Mouse (Mus musculus) ES-E14 (cell line): ENCODE data around the gene Zfp92. TPM values are rescaled to one million over a fixed set of nuclear protein-coding genes. Genes with fewer than 3 reads are reported as not detected.
A peak's percentile ranks its signal among the peaks of the same experiment; 100 is the strongest.

Source experiments
- DNase-seq: peaks from one replicate; pipeline ENCODE4 v3.0.0-alpha.2; 2013; ENCODE audit warnings: low read depth, low spot score
- H3K27ac ChIP-seq: 2 replicates; pipeline ENCODE4 v1.5.1; 2012; ENCODE audit warnings: low read depth, mild to moderate bottlenecking, low read length, moderate library complexity, mixed read lengths; ENCODE audit not compliant: poor library complexity, insufficient read depth, severe bottlenecking
- H3K36me3 ChIP-seq: 2 replicates; pipeline ENCODE4 v1.6.1; 2012; ENCODE audit warnings: mild to moderate bottlenecking, low read length, moderate library complexity, mixed read lengths; ENCODE audit not compliant: control insufficient read depth, poor library complexity, insufficient read depth, severe bottlenecking
- H3K4me1 ChIP-seq, 2 experiments: fragments of 150-350 bp in 1 of 2; sonication (generic) in 1 of 2; 2 replicates each; pipeline ENCODE4 v1.6.1; 2012; ENCODE audit warnings: low read length in 2 of 2, mild to moderate bottlenecking in 1 of 2, mixed read lengths in 1 of 2; ENCODE audit not compliant: control insufficient read depth in 2 of 2, insufficient read depth in 2 of 2, poor library complexity in 1 of 2
- H3K4me3 ChIP-seq, 2 experiments: fragments of 150-350 bp in 1 of 2; sonication (generic) in 1 of 2; 2 replicates each; pipeline ENCODE4 v1.5.1; 2012; ENCODE audit warnings: low read length in 2 of 2, low read depth in 1 of 2, mild to moderate bottlenecking in 1 of 2, mixed read lengths in 1 of 2; ENCODE audit not compliant: insufficient read depth in 1 of 2, poor library complexity in 1 of 2, severe bottlenecking in 1 of 2
- H3K9ac ChIP-seq: 2 replicates; pipeline ENCODE4 v1.6.1; 2012; ENCODE audit warnings: low read depth, mild to moderate bottlenecking, low read length, mixed read lengths; ENCODE audit not compliant: poor library complexity, insufficient read depth, severe bottlenecking
- H3K9me3 ChIP-seq: fragments of 150-350 bp; sonication (generic); 2 replicates; pipeline ENCODE4 v1.6.1; 2012; ENCODE audit warnings: low read depth, mild to moderate bottlenecking, low read length; ENCODE audit not compliant: control insufficient read depth, insufficient read depth
- CHD2 ChIP-seq: IDR thresholded peaks from 2 replicates; pipeline ENCODE4 v1.6.1; 2014; ENCODE audit warnings: mild to moderate bottlenecking, low read depth, low read length, inconsistent platforms
- HCFC1 ChIP-seq: IDR thresholded peaks from 2 replicates; pipeline ENCODE4 v1.6.1; 2012; ENCODE audit warnings: low read length, inconsistent platforms, borderline replicate concordance; ENCODE audit not compliant: insufficient read depth
- MAFK ChIP-seq: IDR thresholded peaks from 2 replicates; pipeline ENCODE4 v1.6.1; 2014; ENCODE audit warnings: mild to moderate bottlenecking, low read depth, low read length, inconsistent platforms; ENCODE audit not compliant: insufficient read depth
- ZC3H11A ChIP-seq: IDR thresholded peaks from 2 replicates; pipeline ENCODE4 v1.6.1; 2012; ENCODE audit warnings: low read depth, mild to moderate bottlenecking, inconsistent platforms, low read length, borderline replicate concordance
- ZNF384 ChIP-seq: IDR thresholded peaks from 2 replicates; pipeline ENCODE4 v1.6.1; 2012; ENCODE audit warnings: low read depth, low read length, inconsistent platforms
- in situ Hi-C, 2 experiments: fragments of 600-800 bp; cut with MboI; formaldehyde crosslinking; loops; one replicate each; pipeline ENCODE4 v1.15.1; 2025; ENCODE audit warnings: low sequenced_read_pairs in 2 of 2, inconsistent platforms in 1 of 2; ENCODE audit not compliant: unreplicated experiment in 2 of 2
- total RNA-seq: library from RNA; depleted of rRNA; stranded (reverse); fragments of 300-350 nt; gene quantifications from 2 replicates; pipeline ENCODE4 v1.2.3, GENCODE M21; 2012; rRNA removed

Gene Zfp92
- 0.04 and 0.05 TPM in 2 replicates for total RNA-seq

DNA sequence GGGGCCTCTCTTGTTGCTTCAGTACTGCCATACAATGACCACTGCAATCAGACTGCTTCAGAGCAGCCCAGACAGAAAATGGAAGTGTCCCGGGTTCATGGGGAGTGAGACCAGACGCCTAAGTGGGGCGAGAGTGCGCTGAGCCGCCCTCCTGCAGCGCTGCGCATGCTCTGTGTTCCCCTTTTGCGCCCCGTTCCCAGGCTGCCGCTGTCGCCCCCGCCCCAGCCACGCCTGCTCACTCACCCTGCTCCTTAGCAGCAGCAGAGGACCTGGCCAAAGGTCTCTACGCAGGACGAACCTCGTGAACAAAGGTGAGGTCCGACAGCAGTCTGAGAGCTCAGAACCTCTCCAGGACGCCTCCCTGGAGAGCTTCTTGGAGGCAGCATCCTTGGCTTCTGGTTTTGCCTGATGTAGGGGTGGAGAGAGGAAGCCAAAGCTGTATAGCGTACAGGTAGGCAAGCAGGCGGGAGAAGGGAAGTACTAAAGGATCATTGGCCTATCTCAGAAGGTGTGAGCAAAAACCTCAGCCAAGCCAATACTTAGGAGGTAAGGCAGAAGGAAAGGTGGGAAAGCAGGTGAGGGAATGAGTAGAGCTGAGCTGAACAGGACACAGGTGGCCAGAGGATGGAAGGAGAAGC is at the start of gene Zfp92:
Gene Zfp92 (plus strand): TSS at position 217 of the 638 bp plus-strand sequence.
- DNase-seq: no peak
- in situ Hi-C loops: no loop called here
- H3K27ac ChIP-seq: no peak within 1 kb of the TSS
- no peaks in the 10 kb centered on the region for H3K36me3 ChIP-seq
- peak within 1 kb of the TSS in 1 of 2 experiments; percentile 26; a peak in 1 of 4 replicates for H3K4me3 ChIP-seq
- H3K9me3 ChIP-seq: no peaks in the 10 kb centered on the region
- no peak within 1 kb of the TSS for H3K9ac ChIP-seq
- TF ChIP-seq HCFC1 (no peak), ZNF384 (no peak), CHD2 (no peak), MAFK (no peak), ZC3H11A (no peak)
- H3K4me1 ChIP-seq: no peaks in the 10 kb centered on the region

- TF ChIP-seq ZNF384 (no peak), HCFC1 (no peak), CHD2 (no peak), MAFK (no peak), ZC3H11A (no peak)
- Histone ChIP-seq H3K9ac (no peak overlapping the region), H3K27ac (no peak overlapping the region), H3K36me3 (no peaks in the 10 kb centered on the region), H3K4me3 (no peak overlapping the region), H3K9me3 (no peaks in the 10 kb centered on the region), H3K4me1 (no peaks in the 10 kb centered on the region)
- DNase-seq: no peak
- in situ Hi-C loops: no loop called here
Observed at GRCm38 (mm10) chrX:73363291-73363690, 47.6 kb upstream of the Zfp92 start.

GRCm38 (mm10) chrX:73384419-73384818 is 26.5 kb upstream of the Zfp92 start:
- in situ Hi-C loops: no loop called here
- Histone ChIP-seq H3K9me3 (no peaks in the 10 kb centered on the region), H3K4me1 (no peaks in the 10 kb centered on the region), H3K36me3 (no peaks in the 10 kb centered on the region), H3K27ac (no peak overlapping the region), H3K9ac (no peak overlapping the region), H3K4me3 (no peak overlapping the region)
- no peak for TF ChIP-seq MAFK
- TF ChIP-seq ZC3H11A: no peak
- no peak for TF ChIP-seq CHD2
- no peak for TF ChIP-seq ZNF384
- no peak for TF ChIP-seq HCFC1
- DNase-seq: no peak

GRCm38 (mm10) chrX:73384924-73385323 is 26.0 kb upstream of the Zfp92 start:
- Histone ChIP-seq H3K4me3 (no peak overlapping the region), H3K36me3 (no peaks in the 10 kb centered on the region), H3K27ac (no peak overlapping the region), H3K9me3 (no peaks in the 10 kb centered on the region), H3K9ac (no peak overlapping the region), H3K4me1 (no peaks in the 10 kb centered on the region)
- DNase-seq: no peak
- in situ Hi-C loops: no loop called here
- TF ChIP-seq ZC3H11A (no peak), ZNF384 (no peak)

DNA sequence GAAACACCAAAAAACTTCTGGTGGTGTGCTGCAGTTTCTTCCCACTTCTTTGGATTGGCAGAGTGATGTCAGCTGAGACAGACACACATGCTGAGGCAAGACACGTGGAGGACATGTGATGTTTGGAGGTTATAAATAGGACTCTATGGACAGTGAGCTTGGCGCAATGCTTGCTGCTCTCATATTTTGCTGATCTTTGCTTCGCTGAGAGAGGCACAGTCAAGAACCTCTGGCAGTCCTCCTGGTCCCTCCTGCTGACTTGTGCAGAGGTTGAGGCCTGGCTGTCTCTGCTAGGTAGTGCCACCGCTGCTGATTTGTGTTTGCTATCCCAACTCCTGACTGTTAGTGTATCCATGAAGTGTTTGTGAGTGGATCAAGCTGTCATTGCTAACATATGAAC is 19.4 kb upstream of the Zfp92 start:
- in situ Hi-C loops: no loop called here
- no peak for DNase-seq
- Histone ChIP-seq H3K9ac (no peak overlapping the region), H3K4me1 (no peaks in the 10 kb centered on the region), H3K9me3 (no peaks in the 10 kb centered on the region), H3K4me3 (no peak overlapping the region), H3K27ac (no peak overlapping the region), H3K36me3 (no peaks in the 10 kb centered on the region)
- TF ChIP-seq HCFC1: no peak
- no peak for TF ChIP-seq MAFK
- TF ChIP-seq CHD2: no peak
- TF ChIP-seq ZC3H11A: no peak
- TF ChIP-seq ZNF384: no peak
